Mouse (Mus musculus): ENCODE measurements around the gene Aspn.

The Aspn gene

DNA sequence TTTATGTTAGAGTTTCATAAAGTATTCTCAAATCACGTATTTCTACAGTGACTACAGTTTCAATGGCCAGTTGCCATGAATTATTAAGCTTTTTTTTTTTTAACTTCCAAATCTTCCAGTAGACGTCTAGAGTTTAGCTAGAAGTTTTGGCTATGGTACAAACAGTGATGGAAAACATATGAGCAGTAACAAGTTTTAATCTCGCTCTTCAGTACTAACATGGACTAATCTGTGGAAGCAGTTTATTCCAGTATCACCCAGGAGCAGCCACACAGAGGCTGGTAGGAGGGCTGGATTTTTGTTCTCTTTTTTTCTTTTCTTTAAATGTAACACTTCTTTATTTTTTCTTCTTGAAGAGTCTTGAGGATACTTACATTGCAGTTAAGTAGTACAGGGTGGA, at the start of gene Aspn:
TSS of gene Aspn (plus strand) at position 165 of the 400 bp plus-strand sequence.
- DNase-seq (ENCODE audit: low spot score) = no peak

DNA sequence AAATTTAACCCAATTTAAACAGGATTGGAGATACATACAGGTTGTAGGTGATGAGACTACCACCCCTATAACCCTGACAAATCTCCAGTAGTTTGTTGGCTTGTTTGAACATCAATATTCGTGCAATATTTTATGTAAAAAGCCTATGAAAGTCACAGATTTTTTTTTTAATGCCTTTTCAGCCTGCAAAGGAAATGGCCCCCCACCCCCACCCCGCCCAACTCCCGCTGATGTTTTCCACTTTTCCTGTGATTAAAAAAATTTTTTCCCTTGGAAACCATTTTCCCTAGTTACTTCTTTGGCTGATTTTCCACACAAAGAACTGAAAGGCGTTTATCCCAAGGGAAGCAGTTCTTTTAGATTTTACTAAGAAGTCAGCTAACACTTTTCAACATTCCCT, 39.7 kb upstream of the Aspn start, which contains the start of gene Ecm2:
TSS of gene Ecm2 (plus strand) at position 301 of the 400 bp plus-strand sequence.
- no peak for DNase-seq (ENCODE audit: low spot score)

DNA sequence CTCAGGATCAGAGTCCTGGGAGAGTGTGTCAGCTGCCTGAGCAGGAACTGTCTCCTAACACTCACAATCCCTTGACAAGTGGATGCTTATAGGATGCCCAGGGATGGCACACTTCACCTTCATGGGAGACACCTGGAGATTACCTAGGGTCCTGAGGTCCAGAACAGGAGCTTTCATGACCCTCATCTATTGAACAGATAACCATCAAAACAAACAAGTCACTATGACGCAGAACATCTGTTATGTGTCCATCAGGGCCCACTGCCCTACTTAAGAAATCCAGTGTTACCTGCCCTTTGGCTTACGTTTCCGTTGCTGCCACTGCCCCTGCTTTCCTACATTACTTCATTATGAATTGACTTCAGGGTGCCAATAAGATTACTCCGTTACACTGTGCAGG, 38.5 kb upstream of the Aspn start:
- no peak for DNase-seq (ENCODE audit: low spot score)

DNA sequence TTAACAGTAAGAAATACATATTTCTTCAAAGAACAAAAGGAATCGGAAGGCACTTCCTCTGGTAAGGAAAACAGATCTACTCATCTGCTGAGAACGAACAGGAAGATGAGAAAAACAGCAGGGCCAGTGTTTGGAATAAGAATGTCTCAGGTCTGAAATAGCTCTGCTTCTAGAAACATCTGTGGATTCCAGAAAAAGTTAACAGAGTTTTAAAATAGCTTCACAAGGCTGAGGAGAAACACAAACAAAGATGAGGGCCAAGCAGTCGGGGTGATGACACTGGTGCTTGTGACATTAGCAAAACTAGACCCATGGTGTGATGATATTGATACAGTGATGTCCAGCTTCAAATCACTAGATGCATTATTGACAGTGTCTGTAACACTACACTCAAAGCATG, 37.1 kb upstream of the Aspn start:
- DNase-seq (ENCODE audit: low spot score) = no peak

DNA sequence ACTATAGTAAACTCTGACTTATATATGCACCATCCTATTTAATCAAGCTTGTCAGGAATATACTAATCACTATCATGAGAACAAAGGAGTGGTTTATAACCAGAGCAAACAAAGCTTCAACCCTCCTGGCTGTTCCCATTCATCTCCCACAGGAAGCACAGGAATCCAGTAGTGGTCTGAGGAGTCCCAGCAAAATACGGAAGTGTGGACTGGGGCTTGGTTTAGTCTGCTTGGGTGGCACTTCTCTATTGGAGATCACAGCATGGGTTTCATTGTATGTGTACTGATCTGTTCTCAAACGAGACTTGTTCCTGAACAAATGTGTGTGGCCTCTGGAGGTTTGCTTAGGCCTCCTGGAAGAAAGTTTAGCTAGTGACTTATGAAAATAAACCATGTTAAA, 25.5 kb upstream of the Aspn start:
- DNase-seq (ENCODE audit: low spot score) = no peak

DNA sequence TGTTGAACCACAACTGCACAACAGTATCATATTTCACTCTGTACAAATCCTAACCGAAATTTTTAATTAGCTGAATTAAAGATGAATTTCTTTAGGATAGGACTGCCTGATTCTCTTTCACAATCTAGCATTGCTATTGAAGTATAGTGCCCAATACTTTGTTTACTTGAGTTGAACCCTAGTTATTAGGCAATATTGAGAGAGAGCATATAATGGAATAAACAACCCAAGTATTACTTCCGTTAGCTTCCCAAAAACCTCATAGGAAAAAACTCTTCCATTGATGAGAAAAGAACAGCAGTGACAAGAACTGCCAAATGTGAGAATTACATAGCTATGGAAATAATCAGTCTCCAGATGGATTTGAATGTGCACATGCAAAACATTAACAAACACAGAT, 18.0 kb upstream of the Aspn start:
- no peak for DNase-seq (ENCODE audit: low spot score)

DNA sequence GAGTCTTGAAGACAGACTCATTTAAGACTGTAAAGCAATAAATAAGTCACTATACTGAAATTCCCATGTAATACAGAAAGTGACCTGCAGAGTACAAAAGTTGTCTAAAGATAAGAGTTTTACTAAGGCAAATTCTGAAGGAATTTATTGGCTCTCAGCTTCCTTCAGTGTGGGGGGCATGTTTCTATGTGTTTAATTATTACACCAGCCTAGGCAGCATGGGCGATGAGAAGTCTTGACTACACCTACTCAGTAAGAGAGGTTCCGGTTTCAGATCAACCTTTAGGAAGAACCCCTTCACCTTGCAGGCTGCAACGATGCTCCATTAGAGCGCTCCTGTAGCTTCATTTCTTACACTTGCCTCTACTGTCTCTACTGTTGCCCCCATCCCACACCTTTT, 13.6 kb upstream of the Aspn start:
- no peak for DNase-seq (ENCODE audit: low spot score)

DNA sequence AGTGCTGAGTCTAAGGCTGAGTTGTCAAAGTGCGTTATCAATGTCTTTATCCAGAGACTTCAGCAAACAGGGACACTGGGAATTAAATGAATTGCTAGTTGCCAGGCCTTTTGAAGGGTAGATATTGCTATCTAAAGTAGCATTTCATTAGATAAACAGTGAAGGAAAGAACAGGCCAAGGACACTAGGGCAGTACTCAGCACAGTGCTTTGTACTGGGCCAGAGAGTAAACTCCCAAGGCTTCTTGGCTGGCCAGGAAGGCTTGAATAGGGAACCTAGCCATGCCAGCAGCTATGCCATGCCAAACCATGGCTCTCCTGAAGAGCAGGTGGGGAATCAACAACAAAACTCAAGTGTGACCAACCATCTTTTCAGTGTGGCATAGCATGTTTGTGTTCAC, 7.3 kb upstream of the Aspn start:
- DNase-seq (ENCODE audit: low spot score) = no peak

DNA sequence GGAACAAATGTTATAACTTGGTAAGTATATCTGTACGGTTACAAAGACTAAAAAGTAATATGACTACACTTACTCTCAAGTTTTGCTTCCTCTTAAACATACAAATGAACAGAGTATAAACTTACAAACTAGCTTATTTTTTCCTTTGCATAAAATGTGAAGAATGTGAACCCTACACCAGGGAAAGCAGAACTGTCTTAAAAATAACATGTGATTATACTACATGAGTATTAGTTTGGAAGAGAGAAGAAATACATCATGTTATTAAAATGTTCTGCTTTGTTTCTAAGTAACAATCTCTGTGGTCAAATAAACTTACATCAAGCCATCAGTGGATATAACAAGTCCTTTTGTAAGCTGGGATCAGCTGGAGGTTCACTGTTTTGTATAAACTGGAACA, 5.5 kb upstream of the Aspn start:
- DNase-seq (ENCODE audit: low spot score) = no peak

DNA sequence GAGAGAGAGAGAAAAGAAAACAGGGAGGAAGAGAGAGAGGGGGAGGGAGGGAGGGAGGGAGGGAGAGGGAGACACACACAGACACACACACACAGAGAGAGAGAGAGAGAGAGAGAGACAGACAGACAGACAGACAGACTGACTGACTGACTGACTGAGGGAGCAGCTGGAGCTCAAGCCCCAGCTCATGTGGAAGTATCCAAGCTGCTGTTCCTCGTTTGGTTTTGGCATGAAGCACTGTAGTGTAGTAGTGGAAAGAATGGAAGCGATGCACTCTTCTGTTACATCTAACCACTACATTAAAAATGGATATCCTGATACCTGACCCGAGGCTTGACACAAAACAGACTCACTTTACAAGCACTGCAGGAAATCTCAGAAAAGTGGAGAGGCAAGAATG, 1.4 kb downstream of the Aspn start:
- no peak for DNase-seq (ENCODE audit: low spot score)

DNA sequence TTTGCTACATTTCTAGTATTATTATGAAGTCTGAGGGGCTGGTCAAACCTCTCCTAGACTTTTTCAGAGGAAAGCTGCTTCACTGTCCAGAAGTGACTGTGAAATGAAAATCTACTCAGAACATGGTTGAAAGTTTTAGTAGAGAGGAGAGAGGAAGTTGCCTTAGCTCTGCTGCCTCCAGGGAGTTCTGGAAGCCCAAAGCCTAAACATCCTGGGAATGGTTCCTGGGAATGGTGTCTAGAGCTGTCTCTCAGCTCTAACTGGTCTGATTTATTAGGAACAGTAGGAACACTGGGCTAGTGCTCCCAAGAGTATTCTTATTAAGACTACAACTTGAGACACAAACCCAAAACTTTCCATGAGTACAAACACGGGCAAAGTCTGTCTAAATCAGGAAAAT, 2.3 kb downstream of the Aspn start:
- DNase-seq (ENCODE audit: low spot score) = no peak

DNA sequence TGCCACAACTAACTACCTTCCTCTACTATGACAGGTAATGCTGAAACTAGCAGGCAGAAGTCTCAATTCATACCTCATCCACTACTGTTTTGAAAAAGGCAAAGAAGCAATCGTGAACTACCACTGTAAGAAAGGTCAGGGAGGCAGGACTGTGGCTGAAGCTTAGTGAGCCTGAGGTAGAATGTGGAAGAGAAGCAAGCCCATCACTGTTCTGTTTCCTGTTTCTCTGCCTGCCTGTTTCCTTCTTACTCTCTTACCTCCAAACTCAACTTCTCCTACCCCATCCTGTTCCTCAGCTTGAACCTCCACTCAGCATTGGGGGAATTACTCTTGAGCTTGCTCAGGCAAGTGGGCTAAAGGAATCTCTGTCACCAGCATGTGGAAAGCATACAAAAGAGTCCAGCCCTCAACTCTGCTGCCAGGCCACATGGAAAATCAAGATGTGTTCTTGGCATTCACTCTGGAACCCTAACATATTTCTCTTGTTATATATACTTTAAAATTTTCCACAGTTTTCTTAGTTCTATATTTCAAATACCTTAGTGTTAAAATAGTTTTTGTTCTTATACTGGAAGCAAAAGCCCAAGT, 3.4 kb downstream of the Aspn start:
- no peak for DNase-seq (ENCODE audit: low spot score)

DNA sequence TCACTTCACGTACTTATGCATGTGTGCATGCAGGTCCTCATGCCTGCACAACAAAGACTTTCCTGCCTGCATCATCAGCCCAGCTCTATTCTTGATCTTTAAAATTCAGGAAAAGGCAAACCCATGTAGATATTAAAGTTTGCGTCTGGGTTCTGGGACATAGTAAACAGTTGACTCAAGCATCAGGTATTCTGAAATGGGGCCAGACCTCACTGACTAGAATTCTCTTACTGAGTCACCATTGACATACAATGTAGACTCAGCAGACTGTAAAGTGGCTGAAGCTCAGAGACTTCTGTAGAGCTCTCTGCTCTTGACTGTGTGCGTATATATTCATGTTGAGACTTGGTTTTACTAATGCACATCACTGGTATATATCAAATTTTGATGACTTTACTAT, 5.4 kb downstream of the Aspn start:
- no peak for DNase-seq (ENCODE audit: low spot score)

DNA sequence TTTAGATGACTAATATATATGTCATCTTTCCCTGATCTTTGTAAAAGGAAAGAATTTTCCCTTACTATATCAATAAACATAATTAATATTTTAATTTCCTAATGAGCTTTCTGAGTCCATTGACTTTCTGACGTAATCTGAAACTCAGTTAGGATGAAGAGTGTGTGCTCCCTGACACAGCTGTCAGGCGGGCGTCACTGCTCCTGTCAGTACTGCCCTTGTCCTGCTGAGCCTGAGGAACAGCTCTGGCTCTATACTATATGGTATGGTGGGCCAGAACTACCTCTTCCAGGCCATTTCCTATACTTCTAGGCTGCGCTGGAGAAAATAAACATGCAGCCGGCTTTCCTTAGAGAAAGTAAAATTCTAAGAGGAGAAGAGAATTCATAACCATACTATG, 10.3 kb downstream of the Aspn start:
- DNase-seq (ENCODE audit: low spot score) = no peak

DNA sequence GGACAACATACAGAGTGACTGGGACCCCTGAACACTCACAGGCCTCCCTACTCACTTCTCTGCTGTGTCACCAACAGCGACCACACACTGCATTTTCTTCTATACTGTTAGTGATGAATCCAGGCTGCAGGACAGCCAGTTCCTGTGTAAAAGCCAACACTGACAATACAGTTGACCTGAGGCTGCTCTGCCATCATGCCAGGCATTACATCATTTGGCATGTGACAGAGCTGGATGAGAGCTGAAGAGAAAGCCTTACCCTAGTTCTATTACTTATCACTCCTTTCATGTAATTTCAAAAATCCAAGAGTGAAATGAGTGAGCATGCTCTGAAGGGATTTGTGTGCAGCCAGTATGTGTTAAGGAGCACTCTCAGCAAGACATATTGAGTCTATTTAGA, 12.0 kb downstream of the Aspn start:
- no peak for DNase-seq (ENCODE audit: low spot score)

DNA sequence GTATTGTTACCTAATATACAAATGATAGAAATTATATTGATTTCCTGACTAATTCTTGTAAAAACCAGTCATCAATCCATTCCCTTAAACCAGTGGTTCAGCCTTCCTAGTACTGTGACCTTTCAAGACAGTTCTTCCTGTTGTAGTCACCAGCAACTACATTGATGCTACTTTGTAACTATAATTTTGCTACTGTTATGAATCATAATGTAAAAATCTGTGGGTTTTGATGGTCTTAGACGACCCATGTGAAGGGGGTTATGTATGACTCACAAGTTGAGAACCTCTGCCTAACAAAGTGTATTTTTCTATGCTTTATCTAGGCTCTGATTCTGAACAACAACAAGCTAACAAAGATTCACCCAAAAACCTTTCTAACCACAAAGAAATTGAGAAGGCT, 12.7 kb downstream of the Aspn start:
- DNase-seq (ENCODE audit: low spot score) = no peak

DNA sequence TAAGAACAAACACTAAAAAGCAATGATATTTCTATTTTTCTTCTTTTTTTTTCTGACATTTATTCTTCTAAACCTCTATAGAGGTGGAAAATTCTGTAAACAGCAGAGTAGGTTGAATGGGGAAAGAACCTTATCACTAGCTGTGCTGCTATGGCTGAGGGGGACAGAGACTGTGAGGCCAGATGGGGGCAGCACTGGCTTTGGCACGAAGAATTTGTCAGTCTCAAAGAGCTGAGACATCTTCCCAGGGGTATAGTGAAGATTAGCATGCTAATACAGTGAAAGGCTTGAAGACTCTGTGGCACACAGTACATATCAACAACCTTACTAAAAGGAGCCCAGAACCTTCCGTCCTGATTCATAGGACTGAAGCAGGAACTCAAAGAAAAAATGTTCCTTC, 14.9 kb downstream of the Aspn start:
- DNase-seq (ENCODE audit: low spot score) = no peak

DNA sequence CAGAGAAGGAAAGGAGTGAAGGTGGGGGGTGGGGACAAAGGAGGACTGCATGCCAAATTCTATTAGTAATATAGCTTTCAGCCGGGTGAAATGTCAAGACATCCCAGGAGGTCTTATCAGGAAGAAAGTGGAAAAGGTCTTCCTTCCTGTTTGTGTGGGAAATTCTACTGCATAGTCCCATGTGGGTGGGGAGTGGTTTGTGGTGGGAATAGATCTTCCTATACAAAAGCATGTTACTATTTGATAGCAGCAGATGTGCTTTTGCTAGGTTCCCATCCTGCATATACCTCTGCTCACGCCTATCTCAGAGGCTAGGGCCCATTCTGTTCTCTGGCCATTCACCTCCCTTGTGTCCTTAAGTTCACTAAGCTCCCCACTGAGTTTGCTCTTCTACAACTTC, 16.6 kb downstream of the Aspn start:
- no peak for DNase-seq (ENCODE audit: low spot score)

DNA sequence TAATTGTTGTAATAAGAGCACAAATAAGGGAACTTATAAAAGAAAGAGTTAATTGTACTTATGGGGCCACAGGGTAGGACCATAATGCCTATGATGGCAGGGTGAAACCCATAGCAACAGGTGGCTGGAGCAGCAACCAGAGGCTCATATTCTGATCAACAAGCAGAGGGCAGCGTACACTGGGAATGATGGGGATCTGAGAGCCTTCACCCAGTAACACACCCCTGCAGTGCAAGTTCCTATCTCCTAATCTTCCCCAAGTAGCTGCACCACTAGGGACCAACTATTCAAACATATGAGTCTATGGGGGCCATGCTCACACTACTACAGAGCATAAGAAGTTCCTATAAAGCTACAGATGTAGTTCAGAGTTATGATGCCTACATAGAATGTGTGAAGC, 20.1 kb downstream of the Aspn start:
- DNase-seq (ENCODE audit: low spot score) = no peak

DNA sequence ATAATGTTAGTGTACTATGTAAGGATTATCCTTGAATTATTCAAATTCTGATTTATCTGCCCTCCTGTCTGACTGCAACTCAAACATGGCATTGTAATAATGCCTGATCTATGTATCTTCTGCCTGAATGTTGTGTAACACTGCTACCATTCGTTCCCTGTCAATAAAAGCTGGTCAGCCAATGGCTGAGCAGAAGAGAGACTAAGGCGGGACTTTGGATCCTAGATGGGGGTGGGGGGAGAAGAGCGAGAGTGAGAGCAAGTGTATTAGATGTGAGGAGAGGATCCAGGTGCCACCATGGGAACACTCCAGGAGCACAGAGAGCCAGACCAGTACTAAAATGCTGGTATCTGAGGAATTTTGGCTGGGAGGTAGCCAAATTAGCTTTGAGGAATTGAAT, 26.1 kb downstream of the Aspn start:
- no peak for DNase-seq (ENCODE audit: low spot score)

DNA sequence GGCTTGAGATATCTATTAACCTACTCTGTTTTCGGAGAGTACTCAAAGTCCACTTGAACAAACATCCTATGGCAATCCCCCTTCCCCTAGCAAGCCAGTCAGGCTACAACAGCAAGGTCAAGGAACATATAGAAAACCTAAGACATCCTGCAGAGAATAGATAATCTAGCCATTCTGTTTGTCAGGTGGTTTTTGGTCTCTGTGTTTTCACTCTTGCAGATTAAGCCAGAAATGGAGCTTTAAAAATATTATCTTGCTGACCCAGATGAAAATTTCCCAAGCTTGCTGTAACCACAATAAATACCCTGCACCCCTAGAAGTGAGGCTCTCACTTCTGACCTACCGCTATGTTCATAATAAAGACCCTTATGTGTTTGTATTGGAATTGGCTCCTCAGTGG, 27.2 kb downstream of the Aspn start:
- DNase-seq (ENCODE audit: low spot score) = no peak

DNA sequence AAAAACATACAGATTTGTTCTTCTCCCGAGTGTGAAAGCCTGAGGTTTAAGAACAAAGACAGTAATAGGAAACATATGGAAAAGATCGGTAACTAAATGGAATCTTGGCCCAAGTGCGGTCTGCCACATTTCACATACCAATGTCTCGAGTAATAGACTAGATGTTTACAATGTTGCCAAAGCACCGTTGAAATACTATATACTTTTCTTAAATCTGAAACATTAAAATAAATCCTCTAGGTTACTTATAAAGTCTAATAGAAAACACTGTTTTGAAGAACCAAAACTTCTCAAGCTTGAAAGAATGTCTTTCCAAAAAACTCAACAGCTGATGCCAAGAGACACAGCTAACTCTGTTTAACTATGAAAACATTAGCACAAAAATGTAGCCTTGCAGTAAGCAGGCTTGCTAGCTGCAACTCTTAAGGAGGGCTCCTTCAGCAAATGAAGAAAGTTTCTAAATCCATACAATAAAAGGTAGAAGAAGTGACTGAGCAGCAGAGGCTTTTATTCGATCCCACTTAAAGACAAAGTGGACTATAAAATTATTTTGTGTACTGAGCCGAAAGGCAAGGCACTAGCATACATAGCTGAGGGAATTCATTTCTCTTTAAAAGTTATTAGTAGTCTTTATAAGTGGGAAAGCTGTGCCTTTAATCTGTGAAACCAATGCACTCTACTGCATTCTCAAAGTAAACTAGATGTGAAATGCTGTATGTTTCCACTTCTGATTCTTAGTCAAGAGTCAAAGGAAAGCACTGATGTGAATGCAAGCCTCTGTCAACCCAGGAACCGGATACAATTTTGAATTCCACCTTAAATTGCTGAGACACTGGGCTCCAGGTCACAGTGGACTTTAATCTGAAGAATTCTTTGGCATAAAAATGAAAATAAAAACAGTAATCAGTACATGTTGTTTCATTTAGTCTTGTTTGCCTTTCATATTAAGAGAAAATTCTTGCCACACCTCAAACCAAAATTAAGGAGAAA, 37.6 kb downstream of the Aspn start, which contains the start of gene Omd:
TSS of gene Omd (plus strand) at position 922 of the 990 bp plus-strand sequence.
- DNase-seq (ENCODE audit: low spot score) = no peak

DNA sequence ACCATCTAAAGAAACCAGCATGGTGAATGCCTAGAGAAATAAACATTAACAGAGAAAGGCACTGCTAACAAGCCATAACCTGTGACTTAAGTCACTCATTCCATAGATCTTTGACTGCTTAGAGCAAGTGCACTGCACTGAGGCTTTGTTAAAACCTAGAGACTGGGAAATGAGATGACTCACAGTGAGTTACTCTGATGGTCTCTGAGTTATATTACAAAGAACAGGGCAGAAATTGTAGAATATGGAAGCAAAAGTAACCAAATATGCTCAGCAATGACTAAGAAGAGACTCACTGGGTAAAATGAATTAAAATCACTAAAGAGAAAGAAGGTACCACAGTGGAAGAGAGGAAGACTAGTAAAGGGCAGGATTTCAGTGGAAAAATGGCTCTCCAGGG, 39.6 kb downstream of the Aspn start:
- DNase-seq (ENCODE audit: low spot score) = no peak
